Mouse (Mus musculus) limb, embryonic 14.5 days (tissue): Measurements from ENCODE around the gene Anks1b. TPM values are rescaled to one million over a fixed set of nuclear protein-coding genes. Genes with fewer than 3 reads are reported as not detected.

Experiments used
- ATAC-seq: fragments of 200-750 bp; cut with Nextera tagmentation; 2 replicates; pipeline ENCODE4 v1.8.0; 2017; ENCODE audit warnings: low read depth, moderate number of reproducible peaks, moderate TSS enrichment; ENCODE audit not compliant: low FRiP score
- DNase-seq: peaks from one replicate; pipeline ENCODE4 v3.0.0-alpha.2; 2015; ENCODE audit warnings: low spot score
- H3K27ac ChIP-seq: fragments of 300-500 bp; sonication (generic); replicated peaks from 2 replicates; pipeline ENCODE4 v1.5.1; 2014; ENCODE audit warnings: low read depth, mild to moderate bottlenecking, low read length, moderate library complexity, mixed read lengths
- H3K27me3 ChIP-seq: fragments of 300-500 bp; sonication (generic); 2 replicates; pipeline ENCODE4 v1.6.1; 2014; ENCODE audit warnings: low read length, mixed read lengths; ENCODE audit not compliant: control insufficient read depth, insufficient read depth
- H3K36me3 ChIP-seq: fragments of 300-500 bp; sonication (generic); 2 replicates; pipeline ENCODE4 v1.6.1; 2014; ENCODE audit warnings: mild to moderate bottlenecking, low read length, moderate library complexity, mixed read lengths; ENCODE audit not compliant: control insufficient read depth, insufficient read depth
- H3K4me1 ChIP-seq: fragments of 300-500 bp; sonication (generic); 2 replicates; pipeline ENCODE4 v1.6.1; 2014; ENCODE audit warnings: antibody characterized with exemption, low read length, mixed read lengths; ENCODE audit not compliant: control insufficient read depth, insufficient read depth
- H3K4me2 ChIP-seq: fragments of 300-500 bp; sonication (generic); replicated peaks from 2 replicates; pipeline ENCODE4 v1.6.1; 2014; ENCODE audit warnings: low read depth, mild to moderate bottlenecking, low read length, moderate library complexity; ENCODE audit not compliant: severe bottlenecking
- H3K4me3 ChIP-seq: fragments of 300-500 bp; sonication (generic); replicated peaks from 2 replicates; pipeline ENCODE4 v1.5.1; 2014; ENCODE audit warnings: low read length
- H3K9ac ChIP-seq: fragments of 300-500 bp; sonication (generic); 2 replicates; pipeline ENCODE4 v1.6.1; 2014; ENCODE audit warnings: mild to moderate bottlenecking, low read depth, low read length, moderate library complexity; ENCODE audit not compliant: severe bottlenecking
- H3K9me3 ChIP-seq: fragments of 300-500 bp; sonication (generic); 2 replicates; pipeline ENCODE4 v1.6.1; 2016; ENCODE audit warnings: low read length; ENCODE audit not compliant: control insufficient read depth
- POLR2A ChIP-seq: fragments of 200-500 bp; IDR thresholded peaks from 2 replicates; pipeline ENCODE4 v1.8.0; 2012; ENCODE audit warnings: inconsistent platforms, mild to moderate bottlenecking, moderate library complexity, borderline replicate concordance; ENCODE audit not compliant: insufficient read depth, insufficient read length; ENCODE audit errors: extremely low read depth
- WGBS: fragments of 180-500 bp; shearing (Covaris S2); extraction: QIAGEN DNeasy Blood & Tissue Kit; methylation state at CpG from one replicate; pipeline ENCODE4 v1.1.7; 2014; 5-methylcytosine and 5-hydroxymethylcytosine counted together
- polyA plus RNA-seq, 2 experiments: library from polyadenylated mRNA; depleted of rRNA in 1 of 2; stranded (reverse) in 1 of 2; unstranded in 1 of 2; fragments of >200 nt; fragmentation: Nextera tagmentation in 1 of 2; extraction: Ambion mirVana in 1 of 2; gene quantifications; 2 replicates each; pipeline versions ENCODE4 v1.2.1 to v1.2.3; 2012 to 2014

Anks1b gene
- polyA plus RNA-seq, 2 experiments, result 2.6 to 4.3 TPM

GRCm38 (mm10) chr10:90863881-90864598 is 990.7 kb downstream of the Anks1b start:
- DNase-seq, result no peak
- no peak for TF ChIP-seq POLR2A
- Histone ChIP-seq H3K4me1 (no peaks in the 10 kb centered on the region), H3K9ac (no peak overlapping the region), H3K9me3 (no peaks in the 10 kb centered on the region), H3K4me3 (no peak overlapping the region), H3K4me2 (no peak overlapping the region), H3K27ac (no peak overlapping the region), H3K36me3 (no peaks in the 10 kb centered on the region), H3K27me3 (no peaks in the 10 kb centered on the region)
- ATAC-seq, result no peak
- 19% methylated on average over 10 of the region's 10 CpGs for WGBS

DNA sequence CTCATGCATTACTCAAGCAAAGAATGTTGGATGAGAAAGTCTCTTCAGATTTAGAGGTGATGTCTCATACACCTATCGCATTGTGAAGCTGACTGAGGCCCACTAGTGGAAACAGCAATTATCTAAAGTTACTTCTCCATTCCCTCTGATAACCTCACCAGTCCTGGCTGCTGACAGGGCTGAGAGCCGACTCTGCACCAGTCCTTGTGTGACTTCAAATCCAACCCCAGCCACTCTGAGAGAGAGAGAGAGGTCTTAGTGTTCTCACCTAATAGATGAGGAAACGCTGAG is 991.2 kb downstream of the Anks1b start:
- Histone ChIP-seq H3K9ac (no peak overlapping the region), H3K9me3 (no peaks in the 10 kb centered on the region), H3K4me3 (no peak overlapping the region), H3K27ac (no peak overlapping the region), H3K4me2 (no peak overlapping the region), H3K4me1 (no peaks in the 10 kb centered on the region), H3K27me3 (no peaks in the 10 kb centered on the region), H3K36me3 (no peaks in the 10 kb centered on the region)
- TF ChIP-seq POLR2A, result no peak
- WGBS, result 28% methylated on average over 3 of the region's 3 CpGs
- DNase-seq, result no peak
- no peak for ATAC-seq

DNA sequence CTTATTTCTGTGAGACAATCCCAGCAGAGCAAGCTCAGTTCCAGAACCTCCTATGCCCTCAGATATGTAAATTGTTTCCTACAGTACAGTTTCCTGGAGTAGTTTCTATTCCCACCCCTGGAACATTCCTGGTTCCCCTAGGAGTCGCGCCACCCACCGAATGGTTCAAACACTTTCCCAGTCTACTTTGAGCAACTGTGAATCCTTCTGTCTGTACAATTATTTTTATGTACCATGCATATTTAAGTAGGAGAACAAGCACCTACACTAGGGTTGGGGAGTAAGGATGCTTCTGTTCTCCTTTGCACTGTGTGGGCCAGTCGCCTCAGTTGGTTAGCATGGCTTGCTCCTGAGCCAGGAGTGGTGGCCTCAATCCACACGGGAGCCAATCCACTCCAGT is 999.9 kb downstream of the Anks1b start:
- no peaks in the 10 kb centered on the region for H3K9me3 ChIP-seq
- no peak overlapping the region for H3K27ac ChIP-seq
- no peaks in the 10 kb centered on the region for H3K36me3 ChIP-seq
- no peaks in the 10 kb centered on the region for H3K27me3 ChIP-seq
- no peak for TF ChIP-seq POLR2A
- no peak overlapping the region for H3K4me2 ChIP-seq
- no peaks in the 10 kb centered on the region for H3K4me1 ChIP-seq
- H3K4me3 ChIP-seq, result no peak overlapping the region
- ATAC-seq (no peak), DNase-seq (no peak)
- no peak overlapping the region for H3K9ac ChIP-seq
- WGBS, result 83% methylated on average over 5 of the region's 5 CpGs

GRCm38 (mm10) chr10:90874166-90874565 is 1000.9 kb downstream of the Anks1b start:
- 78% methylated on average over 3 of the region's 3 CpGs for WGBS
- Histone ChIP-seq H3K4me2 (no peak overlapping the region), H3K4me3 (no peak overlapping the region), H3K36me3 (no peaks in the 10 kb centered on the region), H3K27ac (no peak overlapping the region), H3K27me3 (no peaks in the 10 kb centered on the region), H3K9me3 (no peaks in the 10 kb centered on the region), H3K9ac (no peak overlapping the region), H3K4me1 (no peaks in the 10 kb centered on the region)
- ATAC-seq (no peak), DNase-seq (no peak)
- no peak for TF ChIP-seq POLR2A

- H3K36me3 ChIP-seq, result no peaks in the 10 kb centered on the region
- H3K4me3 ChIP-seq, result no peak overlapping the region
- H3K27me3 ChIP-seq, result no peaks in the 10 kb centered on the region
- no peaks in the 10 kb centered on the region for H3K9me3 ChIP-seq
- no peaks in the 10 kb centered on the region for H3K4me1 ChIP-seq
- DNase-seq (peak; percentile 51), ATAC-seq (no peak)
- no peak for TF ChIP-seq POLR2A
- 35% methylated on average over 8 of the region's 8 CpGs for WGBS
- no peak overlapping the region for H3K4me2 ChIP-seq
- H3K9ac ChIP-seq, result no peak overlapping the region
- no peak overlapping the region for H3K27ac ChIP-seq
These were observed 1007.7 kb downstream of the Anks1b start for GRCm38 (mm10) chr10:90880854-90881560.
